Mouse (Mus musculus) cerebellum, postnatal 4 days (tissue): ENCODE measurements around the gene Atad3a.
"Not testable (repeated sequence)": the region's sequence is repeated elsewhere in the genome, so short reads cannot be mapped to it uniquely, and the experiment has no call there.

ENCODE experiments used
- DNase-seq, 2 experiments: peaks; one replicate each; pipeline ENCODE4 v3.0.0; 2022; ENCODE audit warnings: low spot score in 2 of 2, mixed read lengths in 1 of 2

Gene Atad3a

GRCm38 (mm10) chr4:155760613-155761355 is at the start of gene Atad3a:
Atad3a (minus strand) TSS chr4:155761093.
- DNase-seq, result peak; percentile 93 to 98

- DNase-seq, result no peak
These were observed 46.9 kb upstream of the Atad3a start for GRCm38 (mm10) chr4:155807841-155808240.

- DNase-seq, result peak; percentile 98 to 99
These were observed 42.6 kb upstream of the Atad3a start for GRCm38 (mm10) chr4:155803340-155804041.

- no peak for DNase-seq
These were observed 41.9 kb upstream of the Atad3a start, which contains the start of gene Mrpl20 for GRCm38 (mm10) chr4:155802741-155803339. Mrpl20 (plus strand) TSS chr4:155802878.

- DNase-seq, result no peak
These were observed 41.2 kb upstream of the Atad3a start for GRCm38 (mm10) chr4:155802075-155802474.

- no peak for DNase-seq
These were observed 32.8 kb upstream of the Atad3a start for GRCm38 (mm10) chr4:155793730-155794129.

GRCm38 (mm10) chr4:155791240-155791933 is 30.5 kb upstream of the Atad3a start:
- no peak for DNase-seq

- DNase-seq, result no peak
These were observed 29.8 kb upstream of the Atad3a start for GRCm38 (mm10) chr4:155790650-155791161.

GRCm38 (mm10) chr4:155790021-155790489 is 29.2 kb upstream of the Atad3a start, which contains the start of gene Ankrd65:
Ankrd65 (plus strand) TSS chr4:155790439.
- DNase-seq, result no peak

- not testable (repeated sequence) for DNase-seq
These were observed 27.9 kb upstream of the Atad3a start for GRCm38 (mm10) chr4:155788833-155789232.

- no peak for DNase-seq
These were observed 27.4 kb upstream of the Atad3a start for GRCm38 (mm10) chr4:155788300-155788699.

GRCm38 (mm10) chr4:155785819-155786218 is 24.9 kb upstream of the Atad3a start, which contains the start of gene Tmem88b:
Tmem88b (minus strand) TSS chr4:155785874.
- no peak for DNase-seq

GRCm38 (mm10) chr4:155785246-155785645 is 24.4 kb upstream of the Atad3a start:
- no peak for DNase-seq

GRCm38 (mm10) chr4:155784081-155784701 is 23.3 kb upstream of the Atad3a start:
- peak; percentile 73 to 84 for DNase-seq

GRCm38 (mm10) chr4:155783486-155784080 is 22.7 kb upstream of the Atad3a start:
- DNase-seq, result no peak

GRCm38 (mm10) chr4:155780895-155781294 is 20.0 kb upstream of the Atad3a start:
- DNase-seq, result no peak

- no peak for DNase-seq
These were observed 18.6 kb upstream of the Atad3a start for GRCm38 (mm10) chr4:155779498-155779897.

GRCm38 (mm10) chr4:155777816-155778215 is 16.9 kb upstream of the Atad3a start:
- DNase-seq, result no peak

GRCm38 (mm10) chr4:155776704-155777335 is 15.9 kb upstream of the Atad3a start:
- no peak for DNase-seq

- no peak for DNase-seq
These were observed 15.0 kb upstream of the Atad3a start for GRCm38 (mm10) chr4:155775855-155776254.
